Mouse (Mus musculus) CH12.LX (cell line): ENCODE measurements at regions not wholly inside any gene's neighbourhood (a gene's known extent, or its start where the extent isn't known, plus 50 kb on each side); places are given as distances from the start of the nearest gene placed in this dataset.

Experiments
- MAX ChIP-seq: IDR thresholded peaks from 2 replicates; pipeline ENCODE4 v1.6.1; 2011; ENCODE audit warnings: low read length, improper control_type of control experiment
- MAZ ChIP-seq: IDR thresholded peaks from 2 replicates; pipeline ENCODE4 v1.6.1; 2012; ENCODE audit warnings: low read depth, mild to moderate bottlenecking, inconsistent platforms, low read length, improper control_type of control experiment, moderate library complexity
- POLR2A ChIP-seq: IDR thresholded peaks from 2 replicates; pipeline ENCODE4 v1.6.1; 2011; ENCODE audit warnings: low read depth, mild to moderate bottlenecking, improper control_type of control experiment, low read length
- SIN3A ChIP-seq: IDR thresholded peaks from 2 replicates; pipeline ENCODE4 v1.6.1; 2012; ENCODE audit warnings: low read length, improper control_type of control experiment, inconsistent platforms
- SMC3 ChIP-seq: IDR thresholded peaks from 2 replicates; pipeline ENCODE4 v1.6.1; 2011; ENCODE audit warnings: low read depth, low read length, improper control_type of control experiment
- UBTF ChIP-seq: IDR thresholded peaks from 2 replicates; pipeline ENCODE4 v1.6.1; 2012; ENCODE audit warnings: low read depth, mild to moderate bottlenecking, inconsistent platforms, low read length, improper control_type of control experiment, moderate library complexity
- USF2 ChIP-seq: conservative IDR thresholded peaks from 2 replicates; pipeline ENCODE4 v1.6.1; 2011; ENCODE audit warnings: low read depth, low read length, improper control_type of control experiment
- ZNF384 ChIP-seq: IDR thresholded peaks from 2 replicates; pipeline ENCODE4 v1.6.1; 2012; ENCODE audit warnings: low read depth, low read length, improper control_type of control experiment, inconsistent platforms

DNA sequence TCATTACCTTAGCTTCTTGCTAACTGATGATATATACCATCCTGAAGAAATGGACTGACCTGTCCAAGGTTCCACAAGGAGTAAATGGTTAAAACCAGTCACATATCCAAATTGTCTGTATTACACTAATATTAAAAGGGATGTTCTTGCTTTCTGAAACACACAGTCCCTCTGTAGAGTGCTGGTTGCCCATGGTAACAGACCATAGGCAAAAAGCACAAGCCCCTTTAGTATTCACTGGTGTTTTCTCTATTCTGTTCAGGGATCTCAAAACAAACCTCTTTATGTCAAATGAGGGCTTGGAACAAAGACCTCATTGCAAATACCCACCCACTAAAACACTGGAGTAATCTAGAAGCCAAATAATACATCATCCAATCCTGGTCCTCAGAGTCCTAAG, 1114.9 kb downstream of the Ntrk3 start:
- no peak for TF ChIP-seq ZNF384
- TF ChIP-seq MAZ = no peak
- TF ChIP-seq SMC3 = no peak
- no peak for TF ChIP-seq UBTF
- no peak for TF ChIP-seq MAX
- TF ChIP-seq USF2 = no peak
- no peak for TF ChIP-seq SIN3A
- no peak for TF ChIP-seq POLR2A
